Mouse (Mus musculus) hindbrain, postnatal 0 days (tissue): ENCODE data around the gene Tmem151b. TPM values are rescaled to one million over a fixed set of nuclear protein-coding genes. Genes with fewer than 3 reads are reported as not detected.

ENCODE experiments used
- ATAC-seq: fragments of 200-750 bp; cut with Nextera tagmentation; 2 replicates; pipeline ENCODE4 v1.8.0; 2017; ENCODE audit warnings: mild to moderate bottlenecking, moderate TSS enrichment, moderate library complexity
- DNase-seq: peaks from one replicate; pipeline ENCODE4 v3.0.0-alpha.2; 2015; ENCODE audit warnings: low spot score
- H3K27ac ChIP-seq: fragments of 300-500 bp; sonication (generic); 2 replicates; pipeline ENCODE4 v1.5.1; 2014; ENCODE audit warnings: mild to moderate bottlenecking
- H3K27me3 ChIP-seq: fragments of 300-500 bp; sonication (generic); 2 replicates; pipeline ENCODE4 v1.6.1; 2014; ENCODE audit warnings: low read length, mixed read lengths; ENCODE audit not compliant: insufficient read depth
- H3K36me3 ChIP-seq: fragments of 300-500 bp; sonication (generic); 2 replicates; pipeline ENCODE4 v1.6.1; 2014; ENCODE audit warnings: low read length, mixed read lengths; ENCODE audit not compliant: insufficient read depth
- H3K4me1 ChIP-seq: fragments of 300-500 bp; sonication (generic); 2 replicates; pipeline ENCODE4 v1.6.1; 2014; ENCODE audit warnings: antibody characterized with exemption, low read length, mixed read lengths; ENCODE audit not compliant: insufficient read depth
- H3K4me2 ChIP-seq: fragments of 300-500 bp; sonication (generic); 2 replicates; pipeline ENCODE4 v1.6.1; 2014; ENCODE audit warnings: low read depth, mild to moderate bottlenecking, low read length, moderate library complexity, mixed read lengths
- H3K4me3 ChIP-seq: fragments of 300-500 bp; sonication (generic); 2 replicates; pipeline ENCODE4 v1.5.1; 2014; ENCODE audit warnings: low read length
- H3K9ac ChIP-seq: fragments of 300-500 bp; sonication (generic); replicated peaks from 2 replicates; pipeline ENCODE4 v1.6.1; 2014; ENCODE audit warnings: mild to moderate bottlenecking, low read length, moderate library complexity, mixed read lengths
- H3K9me3 ChIP-seq: fragments of 300-500 bp; sonication (generic); 2 replicates; pipeline ENCODE4 v1.6.1; 2016; ENCODE audit warnings: low read length, mixed read lengths
- CTCF ChIP-seq: IDR thresholded peaks from 2 replicates; pipeline ENCODE4 v1.5.1; 2016; ENCODE audit warnings: antibody characterized with exemption, control low read depth, low read depth
- WGBS: fragments of 180-500 bp; shearing (Covaris S2); extraction: QIAGEN DNeasy Blood & Tissue Kit; methylation state at CpG from one replicate; pipeline ENCODE4 v1.1.7; 2014; 5-methylcytosine and 5-hydroxymethylcytosine counted together
- polyA plus RNA-seq: library from polyadenylated mRNA; unstranded; fragments of >200 nt; fragmentation: Nextera tagmentation; extraction: Ambion mirVana; gene quantifications from 2 replicates; pipeline ENCODE4 v1.2.1, GENCODE M21; 2015
- total RNA-seq: library from RNA; depleted of rRNA; stranded (reverse); fragments of >200 nt; gene quantifications from 2 replicates; pipeline ENCODE4 v1.2.3, GENCODE M21; 2014

The Tmem151b gene
- total and polyA plus RNA-seq, 2 experiments from 2014 or later, result 29.8 to 114 TPM

DNA sequence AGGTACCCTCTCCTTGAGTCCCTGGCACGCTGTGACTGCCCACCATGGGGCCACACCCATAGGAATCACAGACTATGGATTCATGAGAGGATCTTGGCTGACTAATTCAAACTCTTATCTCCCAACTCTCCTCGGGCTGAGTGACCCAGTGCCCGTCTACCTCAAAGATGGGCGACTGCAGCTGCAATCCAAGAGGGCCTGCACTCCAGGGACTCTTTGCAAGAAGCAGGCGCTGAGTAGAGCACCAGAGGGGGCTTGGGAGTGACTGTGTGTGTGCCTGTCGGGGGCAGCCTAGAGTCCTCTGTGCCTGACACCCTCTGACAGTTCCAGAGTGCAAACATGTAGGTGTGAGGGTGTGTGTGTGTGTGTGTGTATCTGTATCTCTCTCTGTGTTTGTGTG, 7.3 kb downstream of the Tmem151b start:
- DNase-seq (no peak), ATAC-seq (no peak)
- H3K36me3 ChIP-seq, result 0 out of 2 replicates have a peak, but pooled peaks cover 2% of the 10 kb centered on the region
- no peak overlapping the region for H3K4me3 ChIP-seq
- TF ChIP-seq CTCF, result no peak
- no peaks in the 10 kb centered on the region for H3K9me3 ChIP-seq
- H3K27me3 ChIP-seq, result peaks cover 7% of the 10 kb centered on the region; the same call in 1 of the 2 replicates
- no peak overlapping the region; the same call in 1 of the 2 replicates for H3K27ac ChIP-seq
- H3K4me1 ChIP-seq, result peaks cover 2% of the 10 kb centered on the region; the same call in 1 of the 2 replicates
- no peak overlapping the region for H3K4me2 ChIP-seq
- WGBS, result 36% methylated on average over 6 of the region's 6 CpGs
- no peak overlapping the region for H3K9ac ChIP-seq

DNA sequence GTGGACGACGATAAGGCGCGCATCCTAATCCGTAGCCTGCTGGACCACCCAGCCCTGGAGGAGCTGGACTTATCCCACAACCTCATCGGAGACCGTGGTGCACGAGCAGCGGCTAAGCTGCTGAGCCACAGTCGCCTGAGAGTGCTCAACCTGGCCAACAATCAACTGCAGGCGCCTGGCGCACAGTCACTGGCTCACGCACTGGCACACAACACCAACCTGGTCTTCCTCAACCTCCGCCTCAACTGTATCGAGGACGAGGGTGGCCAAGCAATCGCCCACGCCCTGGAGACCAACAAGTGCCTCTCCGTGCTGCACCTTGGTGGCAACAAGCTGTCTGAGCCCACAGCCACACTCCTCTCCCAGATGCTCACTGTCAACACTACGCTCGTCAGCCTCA, 9.8 kb downstream of the Tmem151b start:
- DNase-seq (no peak), ATAC-seq (no peak)
- Histone ChIP-seq H3K4me3 (no peak overlapping the region), H3K4me2 (no peak overlapping the region), H3K9me3 (no peaks in the 10 kb centered on the region), H3K27me3 (no peaks in the 10 kb centered on the region), H3K9ac (no peak overlapping the region), H3K27ac (no peak overlapping the region), H3K36me3 (no peaks in the 10 kb centered on the region), H3K4me1 (0 out of 2 replicates have a peak, but pooled peaks cover 2% of the 10 kb centered on the region)
- TF ChIP-seq CTCF, result no peak
- 78% methylated on average over 21 of the region's 21 CpGs for WGBS

DNA sequence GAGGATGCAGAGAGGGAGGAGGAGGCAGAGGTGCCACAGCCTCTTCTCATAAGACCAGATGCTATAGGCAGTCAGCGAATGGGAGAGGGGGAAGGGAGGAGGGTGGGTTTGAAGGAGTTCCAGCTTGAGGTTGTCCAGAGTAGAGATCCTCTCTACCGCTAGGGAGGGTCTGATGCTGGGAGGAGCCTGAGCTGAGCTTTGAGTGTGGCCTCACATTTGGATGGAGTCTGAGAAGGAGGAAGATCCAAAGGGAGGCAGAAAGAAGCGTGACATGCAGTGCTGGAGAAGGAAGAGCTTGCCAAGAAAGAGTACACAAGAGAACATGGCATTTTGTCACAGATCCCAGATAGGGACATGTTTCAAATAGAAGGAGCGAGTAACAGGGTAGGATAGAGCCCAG, 11.1 kb downstream of the Tmem151b start:
- Histone ChIP-seq H3K9ac (no peak overlapping the region), H3K4me3 (no peak overlapping the region), H3K4me2 (no peak overlapping the region), H3K9me3 (no peaks in the 10 kb centered on the region), H3K27me3 (no peaks in the 10 kb centered on the region), H3K27ac (no peak overlapping the region), H3K4me1 (0 out of 2 replicates have a peak, but pooled peaks cover 2% of the 10 kb centered on the region), H3K36me3 (no peaks in the 10 kb centered on the region)
- 52% methylated on average over 4 of the region's 4 CpGs for WGBS
- no peak for ATAC-seq
- TF ChIP-seq CTCF, result no peak
- DNase-seq, result no peak

DNA sequence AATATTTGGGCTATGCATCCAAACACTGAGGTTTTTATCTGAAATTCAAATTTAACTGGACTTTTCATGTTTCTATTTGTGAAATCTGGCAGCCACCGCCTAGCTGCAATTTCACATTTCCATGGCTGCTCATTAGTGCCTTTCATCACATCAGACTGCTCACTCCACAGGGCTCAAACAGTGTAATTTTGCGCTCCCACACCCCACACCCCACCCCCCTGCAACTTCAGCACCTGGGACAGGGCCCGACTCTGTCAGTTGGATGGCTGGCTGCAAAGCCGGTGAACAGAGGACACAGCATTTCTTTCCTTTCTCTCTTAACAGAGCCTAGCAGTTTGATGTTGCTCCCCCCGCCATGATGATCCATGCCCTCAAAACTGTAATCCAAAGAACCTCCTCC, 13.2 kb downstream of the Tmem151b start:
- no peaks in the 10 kb centered on the region for H3K4me1 ChIP-seq
- no peak overlapping the region for H3K27ac ChIP-seq
- H3K36me3 ChIP-seq, result no peaks in the 10 kb centered on the region
- WGBS, result 19% methylated on average over 5 of the region's 5 CpGs
- H3K4me2 ChIP-seq, result no peak overlapping the region
- H3K9me3 ChIP-seq, result no peaks in the 10 kb centered on the region
- H3K27me3 ChIP-seq, result no peaks in the 10 kb centered on the region
- H3K4me3 ChIP-seq, result no peak overlapping the region
- no peak for TF ChIP-seq CTCF
- no peak overlapping the region for H3K9ac ChIP-seq
- no peak for ATAC-seq
- DNase-seq, result no peak

DNA sequence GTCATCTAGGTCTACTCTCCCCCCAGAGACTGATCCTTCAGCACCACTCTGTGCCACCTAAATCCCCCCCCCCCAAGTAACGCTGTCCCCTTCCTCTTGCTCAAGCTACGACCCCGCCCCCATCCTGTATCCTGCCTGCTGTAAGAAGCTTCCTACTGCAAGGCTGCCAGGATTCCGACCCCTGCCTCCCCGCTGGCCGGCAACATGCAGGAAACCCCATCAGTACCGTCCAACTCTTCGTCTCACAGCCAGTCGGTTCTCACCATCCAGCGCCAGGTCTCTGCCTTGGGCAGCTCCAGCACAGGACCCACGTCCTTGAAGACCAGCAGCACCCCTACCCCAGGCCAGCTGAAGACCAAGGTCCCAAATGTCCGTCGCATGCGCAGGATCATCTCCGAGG, 16.6 kb downstream of the Tmem151b start:
- Histone ChIP-seq H3K9me3 (no peaks in the 10 kb centered on the region), H3K4me2 (no peak overlapping the region), H3K4me1 (no peaks in the 10 kb centered on the region), H3K4me3 (no peak overlapping the region), H3K27ac (no peak overlapping the region), H3K27me3 (no peaks in the 10 kb centered on the region), H3K36me3 (no peaks in the 10 kb centered on the region), H3K9ac (no peak overlapping the region)
- DNase-seq (no peak), ATAC-seq (no peak)
- 54% methylated on average over 15 of the region's 15 CpGs for WGBS
- TF ChIP-seq CTCF, result no peak

DNA sequence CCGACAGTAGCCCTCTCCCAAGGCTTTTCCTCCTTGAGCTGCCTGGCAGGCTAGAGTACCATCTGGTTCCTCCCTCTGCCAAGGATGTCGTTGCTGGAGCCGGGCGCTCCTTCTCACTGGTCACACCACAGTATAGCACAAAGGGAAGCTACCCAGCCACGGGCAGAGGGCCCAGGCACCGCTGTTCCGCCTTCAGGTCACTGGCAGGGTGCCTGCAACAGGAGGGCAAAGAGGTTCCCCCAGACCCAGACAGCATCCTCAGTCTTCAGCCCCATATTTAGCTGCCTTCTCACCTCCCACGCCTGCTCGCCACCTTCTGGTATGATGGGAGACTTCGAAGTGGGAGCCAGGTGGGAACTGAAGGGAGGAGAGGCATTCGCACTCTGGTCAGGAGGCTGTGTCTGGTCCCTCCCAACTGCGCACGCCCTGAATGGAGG, 19.1 kb downstream of the Tmem151b start:
- Histone ChIP-seq H3K27me3 (no peaks in the 10 kb centered on the region), H3K4me2 (no peak overlapping the region), H3K4me3 (no peak overlapping the region), H3K36me3 (no peaks in the 10 kb centered on the region), H3K27ac (peak overlapping the region; percentile 52), H3K9me3 (no peaks in the 10 kb centered on the region), H3K4me1 (no peaks in the 10 kb centered on the region; the same call in 1 of the 2 replicates), H3K9ac (no peak overlapping the region)
- DNase-seq (peak; percentile 84), ATAC-seq (peak; percentile 81)
- peak; percentile 53 for TF ChIP-seq CTCF
- 27% methylated on average over 13 of the region's 13 CpGs for WGBS

DNA sequence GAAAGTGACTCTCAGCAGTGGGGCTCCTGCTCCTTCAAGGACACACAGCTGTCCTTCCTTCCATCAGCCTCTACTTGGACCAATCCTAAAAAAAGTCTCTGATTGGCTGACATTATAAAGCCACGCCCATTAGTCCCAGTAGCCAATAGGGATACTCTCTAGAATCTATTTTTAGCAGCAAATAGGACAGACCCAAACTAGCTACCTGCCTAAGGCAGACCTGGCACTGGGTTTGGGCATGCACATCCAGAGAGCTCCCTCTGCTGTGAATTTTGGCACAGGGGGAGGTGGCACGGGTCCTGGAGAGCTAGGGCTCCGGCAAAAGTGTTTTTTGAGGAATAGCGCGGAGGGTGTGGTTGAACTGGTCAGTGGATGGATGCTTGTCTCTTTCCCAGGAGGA, 22.9 kb downstream of the Tmem151b start:
- H3K9ac ChIP-seq, result no peak overlapping the region
- DNase-seq (peak; percentile 57), ATAC-seq (peak; percentile 39)
- H3K36me3 ChIP-seq, result no peaks in the 10 kb centered on the region
- H3K27ac ChIP-seq, result no peak overlapping the region
- TF ChIP-seq CTCF, result no peak
- H3K4me3 ChIP-seq, result no peak overlapping the region
- WGBS, result 25% methylated on average over 5 of the region's 5 CpGs
- no peaks in the 10 kb centered on the region for H3K9me3 ChIP-seq
- peaks cover 11% of the 10 kb centered on the region for H3K4me1 ChIP-seq
- no peaks in the 10 kb centered on the region for H3K27me3 ChIP-seq
- H3K4me2 ChIP-seq, result no peak overlapping the region
